Mouse (Mus musculus): ENCODE measurements around the gene Anxa6. TPM values are rescaled to one million over a fixed set of nuclear protein-coding genes. Genes with fewer than 3 reads are reported as not detected.
A peak's percentile ranks its signal among the peaks of the same experiment; 100 is the strongest.

Anxa6 gene
- total and polyA plus RNA-seq, 3 experiments, result 115 to 168 (median 162) TPM

- H3K4me3 ChIP-seq (replicated peaks in 1 of 3; ENCODE audit: low read depth in 2 of 3, low read length in 2 of 3, poor library complexity in 1 of 3), result peak within 1 kb of the TSS; percentile 63 to 90 (median 73)
- H3K9ac ChIP-seq (ENCODE audit: insufficient read depth, low read depth), result peak within 1 kb of the TSS; percentile 91
- H3K79me2 ChIP-seq (replicated peaks; ENCODE audit: control insufficient read depth, extremely low read depth, insufficient read depth, poor library complexity, severe bottlenecking), result peaks cover 49% of the 10 kb centered on the region
- in situ Hi-C loops (cut with MboI; ENCODE audit: low pct_ligation_motif_present, low pct_unique_long_range_greater_than_20kb, low sequenced_read_pairs) (no loop called here), dilution Hi-C loops (cut with MboI; ENCODE audit: extremely low pct_ligation_motif_present, extremely low pct_unique_long_range_greater_than_20kb, low sequenced_read_pairs) (no loop called here)
- peaks cover 3 to 13% of the 10 kb centered on the region in 2 experiments for H3K36me3 ChIP-seq (replicated peaks in 1 of 2; ENCODE audit: control insufficient read depth in 1 of 2, insufficient read depth in 1 of 2, low read length in 1 of 2)
- DNase-seq (ENCODE audit: extremely low read depth), result peak; percentile 85
- TF ChIP-seq POLR2A (IDR thresholded peaks at IDR 0.05; ENCODE audit: low read depth, low read length) (peak; percentile 82), GABPA (IDR thresholded peaks at IDR 0.05; ENCODE audit: insufficient replicate concordance, low read depth, low read length) (no peak), NELFE (IDR thresholded peaks at IDR 0.05; ENCODE audit: low read depth, low read length) (peak; percentile 64; the same call in 1 of the 2 replicates), MXI1 (IDR thresholded peaks at IDR 0.05; ENCODE audit: low read depth, low read length) (peak; percentile 85), IRF4 (IDR thresholded peaks at IDR 0.05; ENCODE audit: low read depth, low read length) (peak; percentile 76), JUND (conservative IDR thresholded peaks at IDR 0.05; ENCODE audit: low read depth, low read length) (no peak), USF1 (IDR thresholded peaks at IDR 0.05; ENCODE audit: low read depth, low read length) (no peak), ZMIZ1 (IDR thresholded peaks at IDR 0.05; ENCODE audit: low read depth, low read length) (peak; percentile 85), UBTF (IDR thresholded peaks at IDR 0.05; ENCODE audit: low read depth, low read length) (peak; percentile 62; the same call in 1 of the 2 replicates), CHD2 (IDR thresholded peaks at IDR 0.05; ENCODE audit: low read length) (0 out of 2 replicates have a peak, but pooled peaks have one; percentile 38), TCF12 (IDR thresholded peaks at IDR 0.05; ENCODE audit: low read depth, low read length) (peak; percentile 95), RAD21 (IDR thresholded peaks at IDR 0.05; ENCODE audit: low read depth, low read length) (no peak; the same call in 1 of the 2 replicates), SIN3A (IDR thresholded peaks at IDR 0.05; ENCODE audit: low read length) (peak; percentile 55), ETS1 (conservative IDR thresholded peaks at IDR 0.05; ENCODE audit: low read depth, low read length) (peak; percentile 69), RCOR1 (conservative IDR thresholded peaks at IDR 0.05; ENCODE audit: low read depth, low read length) (peak; percentile 64), BHLHE40 (IDR thresholded peaks at IDR 0.05; ENCODE audit: low read depth, low read length) (peak; percentile 64), MEF2A (IDR thresholded peaks at IDR 0.05; ENCODE audit: borderline replicate concordance, low read depth, low read length) (peak; percentile 85), PAX5 (IDR thresholded peaks at IDR 0.05; ENCODE audit: low read length) (no peak), MAX (IDR thresholded peaks at IDR 0.05; ENCODE audit: low read length) (peak; percentile 85), EP300 (IDR thresholded peaks at IDR 0.05; ENCODE audit: low read length) (peak; percentile 74), NRF1 (IDR thresholded peaks at IDR 0.05; ENCODE audit: low read depth, low read length) (no peak), SMC3 (IDR thresholded peaks at IDR 0.05; ENCODE audit: low read depth, low read length) (no peak; the same call in 1 of the 2 replicates), CTCF (conservative IDR thresholded peaks at IDR 0.05 in 1 of 2, IDR thresholded peaks at IDR 0.05 in 1 of 2; ENCODE audit: low read depth in 2 of 2, low read length in 2 of 2) (no peak), ELF1 (IDR thresholded peaks at IDR 0.05; ENCODE audit: low read depth, low read length) (peak; percentile 67; the same call in 1 of the 2 replicates), TBP (conservative IDR thresholded peaks at IDR 0.05; ENCODE audit: low read depth, low read length) (peak; percentile 82; the same call in 1 of the 2 replicates), MAFK (IDR thresholded peaks at IDR 0.05; ENCODE audit: insufficient replicate concordance, low read length) (no peak), CHD1 (IDR thresholded peaks at IDR 0.05; ENCODE audit: low read depth, low read length) (no peak), ZNF384 (IDR thresholded peaks at IDR 0.05; ENCODE audit: low read depth, low read length) (no peak), KAT2A (IDR thresholded peaks at IDR 0.05; ENCODE audit: insufficient replicate concordance, low read length) (0 out of 2 replicates have a peak, but pooled peaks have one; percentile 24), HCFC1 (IDR thresholded peaks at IDR 0.05; ENCODE audit: low read depth, low read length) (peak; percentile 54; the same call in 1 of the 2 replicates), MAZ (IDR thresholded peaks at IDR 0.05; ENCODE audit: low read depth, low read length) (peak; percentile 86)
- peaks cover 5% of the 10 kb centered on the region for H3K9me3 ChIP-seq (replicated peaks; ENCODE audit: low read length)
- H3K27ac ChIP-seq (ENCODE audit: insufficient read depth, low read depth), result peak within 1 kb of the TSS; percentile 75
- H3K4me2 ChIP-seq (ENCODE audit: insufficient read depth, low read depth, poor library complexity, severe bottlenecking), result peak within 1 kb of the TSS; percentile 96
- peaks cover 27 to 60% of the 10 kb centered on the region in 2 experiments for H3K4me1 ChIP-seq (ENCODE audit: control insufficient read depth in 1 of 2, insufficient read depth in 2 of 2)
- no peaks in the 10 kb centered on the region for H3K27me3 ChIP-seq (replicated peaks)
Measured at GRCm38 (mm10) chr11:54962810-54963209, 70.4 kb downstream of the Anxa6 start, which contains the start of gene Tnip1. Gene Tnip1 (minus strand): TSS chr11:54962917.

Measured in CH12.LX (cell line).